Mouse (Mus musculus) liver (tissue): ENCODE data around the gene Zfp592.

Experiments used
- DNase-seq: peaks from one replicate; pipeline ENCODE4 v3.0.0-alpha.2; 2020; ENCODE audit warnings: mixed read lengths

Gene Zfp592

DNA sequence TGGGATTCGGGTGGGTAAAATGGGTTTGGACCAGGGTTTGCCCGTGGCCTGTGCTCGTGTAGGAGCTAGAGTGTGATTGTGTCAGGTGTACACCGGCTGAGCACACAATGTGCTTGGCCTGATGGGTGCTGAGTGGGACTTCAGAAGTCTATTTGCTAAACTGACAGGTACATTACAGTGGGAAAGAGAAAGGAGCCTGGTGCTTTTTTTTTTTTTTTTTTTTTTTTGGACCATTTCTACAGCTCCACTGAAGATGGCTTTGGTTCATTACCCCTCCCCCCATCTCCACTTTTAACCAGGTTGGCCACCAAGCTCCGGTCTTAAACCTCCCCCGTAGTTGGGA, 1.2 kb downstream of the Zfp592 start:
- peak; percentile 27 for DNase-seq

DNA sequence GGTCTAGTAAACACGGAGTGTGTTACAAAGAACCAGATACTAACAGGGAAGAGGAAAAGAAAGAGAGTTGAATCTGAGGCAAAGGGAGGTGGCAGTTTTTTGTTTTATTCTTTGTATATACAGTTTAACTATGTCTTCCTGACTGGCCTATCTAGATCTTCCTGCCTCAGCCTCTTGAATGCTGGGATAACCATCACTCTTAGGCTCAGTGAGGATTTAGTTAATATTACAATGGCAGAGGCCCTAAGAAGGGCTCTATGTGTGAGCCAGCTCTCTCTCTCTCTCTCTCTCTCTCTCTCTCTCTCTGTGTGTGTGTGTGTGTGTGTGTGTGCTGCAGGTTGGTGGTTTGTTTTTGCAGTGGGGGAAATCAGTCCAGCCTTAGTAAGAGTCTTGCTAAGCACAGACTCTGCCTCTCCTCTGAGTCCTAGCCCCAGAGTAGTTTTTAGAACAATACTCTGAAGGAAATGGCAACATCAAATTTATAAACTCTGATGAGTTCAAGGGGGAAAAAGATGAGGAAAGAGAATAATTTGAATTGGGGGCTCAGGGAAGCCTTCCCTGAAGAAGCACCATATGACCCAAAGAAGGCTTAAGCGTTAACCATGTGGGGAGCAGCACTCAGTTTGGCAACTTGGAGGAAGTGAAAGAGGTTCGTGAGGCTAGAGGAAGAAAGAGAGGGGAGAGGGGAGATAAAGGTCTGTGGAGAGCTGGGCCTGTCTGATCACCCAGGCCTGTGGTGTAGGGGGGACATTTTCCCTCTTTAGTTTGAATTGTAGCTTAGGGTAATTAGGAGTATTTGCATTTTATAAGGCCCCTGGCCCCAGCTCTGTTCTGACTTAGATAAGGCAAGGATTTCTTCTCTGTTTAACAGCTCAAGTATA, 2.0 kb downstream of the Zfp592 start:
- DNase-seq = peak; percentile 31

GRCm38 (mm10) chr7:80997776-80998175, 4.3 kb downstream of the Zfp592 start:
- DNase-seq = no peak

DNA sequence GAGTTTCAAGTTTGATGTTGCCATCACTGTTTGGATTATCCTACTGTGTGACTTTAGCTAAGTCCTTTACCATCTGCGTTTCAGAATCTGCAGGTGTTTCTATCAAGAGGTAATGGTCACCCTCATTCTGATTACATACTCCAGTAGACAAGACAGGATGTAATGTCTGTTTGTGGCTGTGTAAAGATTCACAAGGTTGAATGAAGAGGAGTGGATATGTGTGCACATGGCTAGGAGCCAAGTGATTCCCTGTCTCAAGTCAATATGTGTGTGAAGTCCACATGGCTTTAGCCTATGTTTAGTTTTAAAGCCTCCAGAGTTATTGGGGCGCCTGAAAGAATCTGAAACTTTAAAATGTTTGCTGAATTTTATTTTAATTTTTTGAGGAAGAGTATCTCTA, 6.1 kb downstream of the Zfp592 start:
- no peak for DNase-seq

GRCm38 (mm10) chr7:81001844-81002243, 8.4 kb downstream of the Zfp592 start:
- no peak for DNase-seq

DNA sequence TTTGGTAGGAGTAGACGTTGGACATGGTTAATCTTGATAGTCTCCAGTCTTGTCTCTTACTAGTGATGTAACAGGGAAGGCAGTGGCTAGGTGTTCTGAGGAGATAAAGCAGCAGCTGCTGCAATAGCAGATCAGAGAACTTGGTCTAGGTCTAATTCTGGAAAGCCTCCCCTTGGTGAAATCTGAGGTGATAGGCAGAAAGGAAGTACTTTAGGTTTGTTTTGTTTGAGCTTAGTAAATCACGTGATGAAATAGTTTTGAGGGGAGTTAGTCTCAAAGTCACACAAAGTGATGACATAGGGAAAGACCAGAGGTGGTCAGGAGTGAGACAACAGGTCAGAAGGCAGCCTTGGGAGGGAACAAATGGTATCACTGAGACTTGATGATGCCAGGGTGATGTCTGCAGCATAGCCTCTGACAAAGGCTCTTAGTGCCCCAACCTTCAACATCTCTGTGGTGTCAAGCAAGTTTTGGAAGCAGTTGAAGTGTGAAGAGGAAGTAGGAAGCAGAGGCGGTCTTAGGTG, 11.1 kb downstream of the Zfp592 start:
- peak; percentile 30 for DNase-seq

GRCm38 (mm10) chr7:81005969-81006368, 12.5 kb downstream of the Zfp592 start:
- no peak for DNase-seq

DNA sequence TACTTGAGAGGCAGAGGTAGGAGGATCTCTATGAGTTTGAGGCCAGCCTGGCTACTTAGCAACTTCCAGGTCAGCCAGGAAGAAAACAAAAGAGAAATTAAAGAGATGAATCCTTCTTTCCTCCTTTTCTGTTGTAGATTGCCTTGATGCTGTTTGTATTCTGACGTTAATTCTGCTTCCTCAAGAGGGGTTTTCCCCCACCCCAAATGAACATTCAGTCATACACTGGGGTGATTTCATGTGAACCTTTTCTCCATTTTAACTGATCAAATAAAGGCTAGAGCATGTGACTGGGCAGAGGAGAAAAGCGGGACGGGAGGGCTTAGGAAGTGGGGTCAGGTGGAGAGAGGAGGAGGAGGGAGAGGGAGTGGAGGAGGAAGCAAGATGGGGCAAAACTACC, 14.8 kb downstream of the Zfp592 start:
- DNase-seq = no peak

GRCm38 (mm10) chr7:81011576-81011975, 18.1 kb downstream of the Zfp592 start:
- no peak for DNase-seq

GRCm38 (mm10) chr7:81020307-81020706, 26.8 kb downstream of the Zfp592 start:
- no peak for DNase-seq

GRCm38 (mm10) chr7:81022731-81023130, 29.2 kb downstream of the Zfp592 start:
- DNase-seq = no peak

DNA sequence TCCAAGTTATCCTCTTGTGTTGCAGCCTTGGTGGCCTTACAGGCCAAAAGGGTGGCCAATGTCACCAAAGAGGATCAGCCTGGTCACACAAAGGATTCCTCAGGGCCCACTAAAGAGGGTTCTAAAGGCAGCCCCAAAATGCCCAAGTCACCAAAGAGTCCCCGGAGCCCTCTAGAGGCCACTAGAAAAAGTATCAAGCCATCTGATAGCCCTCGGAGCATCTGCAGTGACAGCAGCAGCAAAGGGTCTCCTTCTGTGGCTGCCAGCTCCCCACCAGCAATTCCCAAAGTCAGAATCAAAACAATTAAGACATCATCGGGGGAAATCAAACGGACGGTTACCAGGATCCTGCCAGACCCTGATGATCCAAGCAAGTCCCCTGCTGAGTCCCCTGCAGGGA, 30.6 kb downstream of the Zfp592 start:
- no peak for DNase-seq

DNA sequence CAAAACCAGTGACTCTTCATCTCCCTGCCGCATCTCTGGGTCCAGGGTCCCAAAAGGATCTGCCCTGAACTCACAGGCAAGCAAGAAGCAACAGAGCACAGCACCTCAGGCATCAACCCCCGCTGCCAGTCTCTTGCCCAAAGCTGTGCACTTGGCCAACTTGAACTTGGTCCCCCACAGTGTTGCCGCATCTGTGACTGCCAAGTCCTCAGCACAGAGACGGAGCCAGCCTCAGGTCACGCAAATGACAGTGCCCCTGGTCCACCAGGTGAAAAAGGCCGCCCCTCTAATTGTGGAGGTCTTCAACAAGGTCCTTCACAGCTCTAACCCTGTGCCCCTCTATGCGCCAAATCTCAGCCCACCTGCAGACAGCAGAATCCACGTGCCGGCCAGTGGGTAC, 31.2 kb downstream of the Zfp592 start:
- no peak for DNase-seq

DNA sequence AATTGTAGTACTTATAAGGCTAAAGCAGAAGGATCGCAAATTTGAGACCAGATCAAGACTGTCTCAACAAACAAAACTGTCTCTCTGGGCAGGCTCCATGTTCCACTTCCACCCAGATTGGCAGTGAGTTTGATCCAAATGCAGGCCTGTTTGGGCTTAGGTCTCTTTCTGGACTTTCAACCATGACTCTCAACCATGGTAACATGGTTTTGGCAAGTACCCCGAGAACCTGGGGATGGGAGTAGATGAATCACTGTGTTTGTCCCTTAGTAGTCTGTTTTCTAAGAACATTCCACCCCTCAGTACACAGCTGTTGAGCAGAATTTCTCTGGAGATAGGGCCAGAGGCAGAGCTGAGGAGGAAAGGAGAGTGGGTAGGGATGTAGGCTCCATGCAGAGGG, 32.3 kb downstream of the Zfp592 start:
- DNase-seq = no peak

GRCm38 (mm10) chr7:81039711-81040110, 46.2 kb downstream of the Zfp592 start:
- DNase-seq = no peak

DNA sequence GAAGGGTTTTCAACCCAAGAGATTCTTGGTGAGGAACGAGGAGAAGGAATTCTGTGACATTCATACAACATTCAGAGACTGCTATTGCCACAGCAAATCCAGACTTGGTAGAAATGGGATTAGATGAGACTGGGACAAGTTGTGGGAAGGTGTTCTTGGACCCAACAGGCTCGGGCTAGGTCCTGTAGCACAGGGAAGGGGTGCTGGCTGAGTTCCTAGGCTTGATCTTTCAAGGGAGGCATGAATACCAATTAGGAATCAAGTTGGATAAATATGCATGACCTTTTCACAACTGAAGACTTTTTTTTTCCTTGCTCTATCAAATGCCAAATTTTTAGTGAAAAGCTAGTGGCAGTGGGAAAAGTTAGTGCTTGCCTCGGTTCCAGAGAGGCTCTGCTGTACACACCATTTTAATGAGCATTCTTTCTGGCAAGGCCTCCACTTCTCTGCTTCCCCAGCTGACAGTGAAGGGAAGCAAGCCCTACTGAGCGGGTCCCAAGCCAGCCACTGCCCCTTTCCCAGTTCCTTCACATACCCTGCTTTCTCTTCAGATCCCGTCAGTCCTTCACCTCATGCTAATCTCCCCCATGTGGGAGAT, 49.6 kb downstream of the Zfp592 start:
- DNase-seq = no peak

DNA sequence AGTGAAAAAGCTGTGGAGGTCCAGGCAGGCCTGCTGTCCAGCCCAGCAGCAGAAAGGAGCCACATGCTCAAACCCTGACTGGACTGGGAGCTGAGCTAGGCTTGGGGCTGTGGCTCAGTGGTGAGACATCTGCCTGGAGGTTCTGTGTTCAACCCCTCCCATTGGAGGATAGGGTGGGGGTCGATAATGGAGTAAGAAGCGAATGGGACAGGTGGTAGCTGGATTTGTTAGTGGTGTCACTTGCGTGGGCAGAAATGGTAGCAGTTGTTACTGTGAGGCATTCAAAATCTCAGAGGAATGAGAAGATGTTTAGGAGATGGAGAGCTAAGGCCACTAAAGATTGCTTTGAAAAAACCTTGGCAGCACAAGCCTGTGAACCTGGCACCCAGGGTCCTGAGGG, 54.4 kb downstream of the Zfp592 start:
- DNase-seq = no peak

GRCm38 (mm10) chr7:81048513-81048912, 55.0 kb downstream of the Zfp592 start:
- DNase-seq = no peak

DNA sequence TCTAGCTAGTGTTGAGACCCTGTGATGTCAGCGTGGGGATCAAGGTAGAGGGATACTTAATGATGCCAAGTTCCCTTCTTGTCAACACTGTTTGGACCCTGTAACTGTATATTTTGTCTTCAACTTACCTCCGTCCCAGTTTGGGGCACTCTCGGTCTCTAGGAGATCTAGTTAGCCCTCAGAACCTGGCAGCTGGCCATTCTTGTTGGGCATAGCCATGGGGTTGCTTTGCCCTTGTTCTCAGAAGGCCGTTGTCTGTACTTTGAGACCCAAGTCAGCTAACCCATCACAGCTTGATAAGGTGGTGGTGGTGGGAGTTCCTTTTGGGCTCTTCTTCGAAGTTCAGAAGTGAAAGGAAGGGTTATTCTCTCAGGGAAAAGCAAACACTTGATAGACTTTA, 56.5 kb downstream of the Zfp592 start:
- no peak for DNase-seq

- no peak for DNase-seq
Observed at GRCm38 (mm10) chr7:81055709-81056370, 62.4 kb downstream of the Zfp592 start.

GRCm38 (mm10) chr7:81057471-81057870, 64.0 kb downstream of the Zfp592 start, which contains the start of gene Alpk3:
TSS of gene Alpk3 (plus strand) at chr7:81057600.
- DNase-seq = peak; percentile 64

- DNase-seq = peak; percentile 71
Observed at GRCm38 (mm10) chr7:81057901-81058711, 64.6 kb downstream of the Zfp592 start.

GRCm38 (mm10) chr7:81058712-81059154, 65.3 kb downstream of the Zfp592 start:
- DNase-seq = no peak
